Mouse (Mus musculus): ENCODE data around the gene Amigo1.
A peak's percentile ranks its signal among the peaks of the same experiment; 100 is the strongest.

Amigo1 gene

DNA sequence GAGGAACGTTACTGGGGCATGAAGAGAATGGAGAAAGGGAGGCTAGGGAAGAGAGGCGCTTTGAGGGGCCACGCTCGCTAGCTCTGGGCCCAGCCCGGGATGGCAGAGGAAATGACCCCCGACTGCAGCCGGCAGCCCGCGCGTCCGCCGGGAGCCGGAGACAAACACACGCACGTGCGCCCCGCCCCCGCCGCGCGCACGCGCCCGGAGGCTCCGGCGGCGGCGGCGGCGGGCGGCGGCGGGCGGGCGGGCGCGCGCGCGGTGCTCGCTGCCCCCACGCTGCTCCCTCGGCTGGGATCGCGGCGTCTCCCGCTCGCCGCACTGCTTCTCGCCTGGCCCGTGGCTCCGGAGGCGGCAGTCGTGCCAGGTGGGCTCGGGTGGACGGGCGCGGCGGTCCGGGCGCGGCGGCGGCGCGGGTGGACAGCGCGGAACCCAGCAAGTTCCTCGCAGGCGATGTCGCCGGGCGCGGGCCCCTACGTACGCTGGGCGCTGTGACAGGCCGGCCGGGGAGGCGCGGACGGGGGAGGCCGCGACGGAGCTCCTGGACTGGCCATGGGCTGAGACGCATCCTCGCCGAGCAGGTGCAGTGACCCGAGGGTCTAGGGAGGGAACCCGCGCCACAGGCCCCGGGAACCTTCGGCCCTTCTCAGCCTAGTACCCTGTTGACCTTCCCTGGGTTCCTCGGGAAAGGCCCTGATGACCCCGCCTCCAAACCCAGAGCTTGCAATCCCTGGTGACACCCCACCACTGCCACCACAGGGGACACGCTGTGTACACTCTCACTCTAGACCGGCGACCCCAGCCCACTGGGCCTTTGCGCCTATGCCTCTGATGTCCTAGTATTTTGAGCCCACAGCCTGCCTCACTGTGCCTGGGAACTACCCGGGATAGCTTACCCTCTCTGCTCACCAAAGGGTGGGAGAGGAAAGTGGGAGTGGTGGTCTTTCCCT lies at the start of gene Amigo1:
TSS of gene Amigo1 (plus strand) at position 238 of the 950 bp plus-strand sequence.
- peak; percentile 66 for DNase-seq

DNA sequence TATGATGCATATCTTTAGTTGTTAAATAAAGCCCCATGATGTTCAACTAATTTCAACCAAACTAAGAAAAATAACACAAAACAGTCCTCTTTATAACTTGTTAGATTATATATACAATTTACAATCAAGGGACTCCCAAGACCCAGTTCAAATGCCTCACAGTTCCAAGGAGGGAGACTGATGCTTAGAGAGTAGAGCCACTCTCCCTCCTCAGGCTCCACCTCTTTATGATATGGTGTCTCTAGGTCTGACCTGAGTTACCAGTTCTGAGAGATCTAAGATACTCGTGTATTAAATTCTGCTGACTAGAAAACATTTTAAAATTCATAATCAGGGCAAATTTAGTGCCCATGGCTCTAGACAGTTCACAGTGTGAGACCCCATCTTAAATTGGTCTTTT lies 47.0 kb upstream of the Amigo1 start:
- DNase-seq: no peak

DNA sequence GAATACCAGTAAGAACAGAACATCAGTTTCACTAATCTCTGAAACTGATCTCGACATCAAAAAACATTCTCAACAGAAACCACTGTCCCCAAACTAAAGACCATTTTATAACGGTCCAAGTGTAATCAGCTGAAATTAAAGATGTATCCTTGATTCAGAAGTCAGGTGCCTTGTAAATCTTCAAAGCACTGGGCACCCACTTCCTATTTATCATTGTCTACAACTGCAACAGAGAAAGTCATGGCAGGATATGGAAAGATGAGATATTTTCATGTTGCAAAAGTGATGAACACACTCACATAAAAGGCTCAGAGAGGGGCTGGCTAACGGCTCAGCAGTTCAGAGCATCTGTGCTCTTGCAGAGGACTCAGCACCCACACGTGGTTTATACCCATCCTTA lies 45.3 kb upstream of the Amigo1 start:
- DNase-seq: no peak

DNA sequence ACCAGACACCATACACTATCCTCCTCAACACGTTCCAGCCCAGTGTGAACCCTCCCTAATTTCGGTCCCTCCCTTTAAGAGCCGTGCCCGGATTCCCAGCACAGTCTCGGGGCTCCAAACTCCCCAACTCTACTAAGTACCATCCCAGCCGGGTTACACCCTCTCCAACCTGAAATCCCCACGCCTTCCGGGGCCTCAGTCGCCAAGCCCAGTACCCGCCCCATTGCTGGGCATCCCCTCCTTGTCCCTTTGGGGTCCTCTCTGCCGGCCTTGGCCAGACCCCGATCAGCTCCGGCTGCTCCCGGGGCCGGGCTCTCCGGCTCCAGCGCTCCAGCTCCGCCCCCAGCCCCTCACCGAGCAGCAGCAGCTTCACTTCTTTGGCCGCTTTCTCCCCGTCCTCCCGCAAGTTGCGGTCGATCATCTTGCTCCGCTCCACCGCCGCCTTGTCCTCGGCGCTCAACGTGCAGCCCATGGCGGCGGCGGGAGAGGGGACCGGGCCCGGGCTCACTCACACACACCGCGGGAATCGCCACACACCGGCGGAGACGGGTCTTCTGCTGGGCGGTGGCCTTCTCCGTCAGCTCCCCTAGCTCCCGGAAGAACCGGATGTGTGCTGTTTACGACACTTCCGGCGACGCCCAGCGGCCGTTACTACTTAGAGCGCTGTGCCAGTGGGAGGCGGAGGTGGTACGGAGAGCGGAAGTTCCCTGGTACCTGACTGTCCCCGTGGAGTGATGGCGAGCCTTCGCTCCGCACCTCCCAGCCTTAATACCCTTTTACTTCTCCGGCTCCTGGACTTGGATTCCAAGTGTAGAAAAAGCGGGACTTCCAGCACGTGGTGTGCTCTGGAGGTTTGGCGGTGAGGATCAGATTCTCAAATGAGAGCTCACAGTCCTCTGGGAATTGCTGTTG lies 40.3 kb upstream of the Amigo1 start, which contains the start of gene Gnai3:
TSS of gene Gnai3 (minus strand) at position 613 of the 912 bp plus-strand sequence.
- DNase-seq: peak; percentile 83

DNA sequence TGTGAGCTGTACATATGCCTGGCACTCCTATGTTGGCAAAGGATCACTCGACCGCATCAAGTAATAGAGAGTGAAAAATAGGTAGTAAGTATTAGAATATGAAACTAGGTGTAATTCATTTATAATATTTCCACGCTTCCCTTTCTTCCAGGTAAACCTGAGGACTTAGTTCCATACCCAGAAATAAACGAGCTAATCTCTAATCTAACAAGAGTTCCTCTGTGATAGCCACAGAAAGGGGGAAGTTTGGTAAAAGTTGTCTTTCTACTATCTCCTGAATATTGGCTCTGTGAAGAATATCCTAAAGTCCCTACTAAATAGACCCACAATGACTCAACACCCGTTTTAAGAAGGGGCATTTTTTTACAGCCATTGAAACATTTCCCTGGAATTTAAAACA lies 39.5 kb upstream of the Amigo1 start:
- no peak for DNase-seq

DNA sequence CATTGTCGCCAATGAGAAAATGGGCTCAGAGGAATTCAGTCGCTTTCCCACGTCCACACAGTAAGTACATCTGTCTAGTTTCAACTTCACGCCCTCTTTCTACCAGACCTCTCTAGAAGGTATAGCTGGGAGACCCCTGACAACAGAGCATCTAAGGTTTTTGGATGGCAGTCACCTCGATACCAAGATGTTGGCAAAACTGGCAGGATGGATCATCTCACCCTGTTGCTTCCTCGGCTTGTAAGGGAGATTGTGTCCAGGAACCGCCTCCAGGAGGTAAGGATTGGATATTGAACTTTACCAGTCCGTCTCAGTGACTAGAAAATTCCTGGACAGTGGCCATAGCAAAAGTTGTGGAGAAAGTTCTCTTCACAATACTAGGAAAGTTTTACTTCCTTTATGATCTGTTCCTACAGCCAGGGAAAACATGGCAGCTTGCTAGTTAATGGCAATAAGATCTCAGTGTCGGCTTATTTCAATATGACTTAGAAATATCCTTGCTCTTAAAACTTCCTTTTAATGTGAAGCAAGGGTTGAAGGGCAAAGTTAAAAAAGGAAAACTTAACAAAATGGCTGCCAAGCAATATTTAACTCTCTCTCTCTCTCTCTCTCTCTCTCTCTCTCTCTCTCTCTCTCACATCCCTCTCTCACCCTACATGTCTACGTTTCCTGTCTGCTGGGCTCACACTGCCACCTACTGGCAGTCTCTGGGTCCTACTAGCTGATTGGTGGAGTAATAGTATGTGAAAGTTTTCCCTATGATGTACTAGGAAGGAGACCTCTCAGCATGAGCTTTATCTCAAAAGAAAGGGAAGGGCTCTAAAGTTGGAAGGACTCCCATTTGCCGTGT lies 38.5 kb upstream of the Amigo1 start:
- DNase-seq: peak; percentile 87

DNA sequence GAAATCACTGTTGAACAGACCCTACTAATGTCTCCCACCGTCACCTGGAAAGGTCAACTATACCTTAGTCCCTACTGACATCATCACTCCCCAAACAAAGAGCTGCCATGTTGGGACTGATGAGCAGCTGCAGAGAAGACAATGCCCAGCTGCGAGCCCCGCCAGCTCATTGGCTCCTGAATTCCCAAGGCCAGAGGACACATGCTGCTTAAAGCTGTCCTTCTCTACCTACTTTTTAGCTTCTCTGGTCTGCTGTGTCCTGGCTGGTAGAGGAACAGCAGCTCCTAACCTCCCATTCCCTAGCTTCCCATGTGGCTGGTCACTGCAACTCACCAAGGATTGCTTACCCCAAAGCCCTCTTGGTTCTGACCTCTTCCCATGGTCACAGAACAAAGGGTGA lies 33.8 kb upstream of the Amigo1 start:
- DNase-seq: no peak

DNA sequence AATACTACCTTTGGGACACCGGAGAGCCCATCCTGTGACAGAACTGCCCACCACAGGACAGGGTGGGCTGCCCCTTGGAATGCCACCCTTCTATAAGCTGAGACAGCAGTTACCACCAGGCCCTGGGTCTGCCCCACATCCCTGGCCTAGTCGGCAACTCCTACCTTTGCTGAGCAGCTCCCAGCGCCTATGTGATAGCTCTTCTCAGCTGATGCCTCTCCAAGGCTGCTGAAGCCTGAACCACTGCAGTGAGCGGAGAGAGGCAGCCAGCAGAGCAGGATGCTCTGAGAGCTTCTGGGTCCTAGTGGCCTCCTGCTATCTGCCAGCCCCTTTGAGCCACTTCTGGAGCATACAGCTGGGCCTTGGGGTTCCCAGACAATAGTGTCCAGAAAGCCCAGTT lies 31.5 kb upstream of the Amigo1 start, which contains the start of gene Gpr61:
TSS of gene Gpr61 (minus strand) at position 227 of the 400 bp plus-strand sequence.
- DNase-seq: peak; percentile 25

DNA sequence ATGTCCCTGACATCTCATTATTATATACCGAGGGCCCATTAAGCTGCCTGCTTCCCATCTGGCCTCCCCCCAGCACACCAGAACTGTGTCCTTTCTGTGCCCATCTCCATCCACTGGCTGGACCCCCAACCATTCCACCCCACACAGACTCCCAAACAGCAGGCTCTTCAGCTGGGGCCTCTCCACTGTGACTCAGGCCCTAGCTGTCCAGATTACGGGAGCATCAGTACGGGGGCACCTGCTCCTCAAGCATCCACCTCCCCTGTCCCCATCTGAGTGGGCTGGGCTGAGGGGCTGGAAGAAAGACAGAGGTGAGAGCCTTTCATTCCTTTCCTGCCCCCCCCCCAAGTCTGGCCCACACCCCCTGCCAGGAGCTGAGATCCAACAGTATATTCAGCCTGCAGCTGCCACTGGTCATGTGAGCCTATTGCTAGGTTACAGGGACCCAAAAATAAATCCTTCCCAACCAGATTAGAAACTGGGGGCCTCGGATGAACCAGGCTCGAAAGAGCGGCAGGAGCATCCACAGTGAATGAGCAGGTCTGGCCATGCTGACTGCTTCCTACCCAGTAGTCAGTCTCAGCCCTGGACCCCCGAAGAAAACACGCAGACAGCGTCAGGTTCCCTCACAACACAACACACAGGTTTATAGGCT lies 27.6 kb upstream of the Amigo1 start:
- no peak for DNase-seq

DNA sequence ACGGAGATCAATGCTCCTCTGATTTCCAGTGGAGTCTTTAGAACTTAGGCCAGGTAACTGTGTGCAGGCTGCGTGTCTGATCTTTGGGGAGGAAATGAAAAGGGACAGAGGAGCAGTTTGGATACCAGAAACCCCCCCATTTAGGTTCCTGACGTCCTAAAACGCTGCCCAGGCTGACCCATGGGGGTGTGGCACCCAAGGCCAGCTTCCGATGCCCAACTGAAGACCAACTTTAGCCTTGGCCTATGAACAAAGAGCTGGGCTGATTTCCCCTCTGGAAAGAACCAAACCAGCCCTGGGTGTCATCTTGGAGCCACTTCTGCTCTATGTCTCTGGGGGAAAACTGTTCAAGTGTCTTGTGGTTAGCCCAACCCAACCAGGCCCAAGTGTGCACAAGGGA lies 22.0 kb upstream of the Amigo1 start:
- DNase-seq: no peak

DNA sequence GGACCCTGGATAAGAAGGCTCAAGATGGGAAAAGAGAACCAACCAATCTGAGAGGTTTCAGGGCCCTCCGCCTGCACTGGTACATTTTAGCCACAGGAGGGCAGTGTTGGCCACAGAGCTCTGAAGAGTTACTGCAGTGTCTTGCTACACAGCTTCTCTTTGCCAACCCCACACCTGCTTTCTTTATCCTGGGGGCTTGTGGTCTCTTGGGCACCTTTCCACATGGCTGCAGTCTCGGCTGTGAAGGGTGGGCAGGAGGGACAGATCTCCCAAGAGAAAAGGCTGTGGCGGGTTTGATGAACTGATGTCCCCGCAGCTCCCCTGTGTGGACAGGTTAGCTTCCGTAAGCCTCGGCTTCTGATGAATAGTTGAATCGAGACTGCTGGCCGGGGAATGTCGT lies 21.3 kb upstream of the Amigo1 start:
- peak; percentile 89 for DNase-seq

DNA sequence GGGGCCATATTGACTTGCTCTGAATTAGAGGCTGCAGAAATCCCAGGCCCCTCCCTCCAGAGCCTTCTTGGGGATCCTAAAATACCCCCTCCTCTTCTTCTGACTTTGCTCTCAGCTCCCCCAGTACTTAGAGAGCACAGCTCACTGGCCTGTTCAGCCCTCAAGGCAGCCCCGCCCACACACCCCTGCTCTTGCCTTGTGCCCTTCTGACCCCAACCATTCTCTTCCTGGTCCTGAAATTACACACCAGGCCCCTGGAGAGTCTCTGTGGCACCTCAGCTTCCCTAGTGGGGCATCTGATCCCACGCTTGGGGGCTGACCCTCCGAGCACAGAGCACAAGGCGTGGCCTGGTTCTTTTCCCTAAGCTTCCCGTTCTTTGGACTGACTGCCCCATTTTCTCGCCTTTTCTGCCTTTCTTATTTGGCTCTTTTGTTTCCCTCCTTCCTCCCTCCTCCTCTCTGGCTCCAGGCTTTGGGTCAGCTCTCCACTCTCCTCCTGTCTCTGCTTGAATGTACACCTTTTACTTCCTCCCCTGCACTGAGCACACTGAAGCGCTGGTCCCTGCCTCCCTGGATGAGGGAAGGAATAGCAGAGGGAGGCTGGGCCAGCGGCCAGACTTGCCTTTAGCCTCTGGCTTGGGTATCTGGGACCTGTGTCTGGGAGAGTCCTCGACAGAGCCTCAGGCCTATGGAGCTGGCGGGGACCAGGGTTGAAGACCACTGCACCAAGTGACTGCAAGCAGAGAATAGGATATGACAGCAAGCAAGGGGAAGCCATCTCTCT lies 20.4 kb upstream of the Amigo1 start:
- DNase-seq: no peak

DNA sequence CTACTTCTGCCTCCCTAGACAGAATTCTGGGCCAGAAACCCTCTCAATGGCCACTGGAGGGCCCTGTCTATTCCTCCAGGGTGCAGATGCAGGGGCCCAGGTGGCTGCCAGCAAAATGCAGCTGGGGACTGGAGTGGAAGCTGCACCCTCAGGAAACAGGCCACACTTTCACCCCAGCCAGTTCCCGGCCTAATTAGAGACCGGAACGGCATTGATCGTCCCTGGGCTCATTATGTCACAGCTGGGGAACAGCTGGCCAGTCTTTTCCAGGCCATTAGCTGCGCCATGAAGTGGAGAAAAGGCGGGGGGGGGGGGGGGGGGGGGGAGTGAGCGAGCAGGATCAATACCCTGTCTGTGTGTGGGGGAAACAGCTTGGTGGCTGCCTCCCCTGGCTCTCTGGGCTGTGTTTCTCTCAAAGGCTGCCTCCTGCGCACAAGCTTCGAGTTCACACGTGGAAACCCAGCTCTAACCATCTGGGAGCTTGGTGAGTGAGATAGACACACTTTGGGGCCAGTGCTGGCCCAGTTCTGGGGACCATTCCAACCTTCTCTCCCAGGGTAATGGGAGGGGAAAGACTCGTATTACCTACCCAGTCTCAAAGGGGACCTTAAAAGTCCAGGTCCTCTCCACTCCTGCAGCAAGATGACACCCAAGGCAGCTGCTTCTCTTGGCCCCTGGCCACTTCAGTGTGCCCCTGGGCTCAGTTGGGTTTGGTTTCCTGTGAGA lies 19.5 kb upstream of the Amigo1 start:
- DNase-seq: no peak

DNA sequence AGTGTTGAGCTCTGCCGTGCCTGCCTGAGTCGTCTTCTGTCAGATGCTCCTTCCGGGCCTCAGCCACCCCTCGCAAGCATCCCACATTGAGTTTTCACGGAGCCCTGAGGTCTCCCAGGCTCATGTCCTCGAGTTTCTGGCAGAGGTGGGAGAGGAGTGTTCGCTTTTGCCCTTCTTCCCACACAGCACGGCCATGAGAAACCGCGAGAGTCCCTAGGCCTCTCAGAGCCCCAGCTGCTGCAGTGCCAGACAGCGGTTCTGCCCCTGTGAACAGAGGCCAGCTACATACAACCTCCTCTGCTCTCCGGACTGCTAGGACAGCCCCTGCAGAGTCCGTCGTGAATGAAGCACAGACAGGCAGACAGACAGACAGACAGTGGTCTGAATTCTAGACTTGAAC lies 18.6 kb upstream of the Amigo1 start:
- no peak for DNase-seq

DNA sequence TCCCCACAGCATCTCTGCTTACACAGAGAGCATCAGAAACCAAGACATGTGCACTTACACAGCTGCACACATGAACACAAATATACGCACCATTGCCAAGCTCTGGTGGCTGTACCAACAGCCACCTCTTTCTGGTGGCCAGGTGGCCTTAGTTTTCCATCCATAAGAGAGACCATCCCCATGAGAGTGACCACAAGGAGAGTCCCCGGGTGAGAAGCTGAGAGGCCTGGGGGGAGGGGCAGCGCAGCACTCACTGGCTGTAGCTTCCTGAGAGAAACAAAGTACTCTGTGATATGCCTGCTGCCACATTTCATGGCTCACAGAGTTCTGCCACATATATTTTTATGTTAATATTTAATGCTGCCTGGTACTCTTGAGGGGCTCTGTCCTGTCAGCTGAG lies 16.9 kb upstream of the Amigo1 start:
- no peak for DNase-seq

DNA sequence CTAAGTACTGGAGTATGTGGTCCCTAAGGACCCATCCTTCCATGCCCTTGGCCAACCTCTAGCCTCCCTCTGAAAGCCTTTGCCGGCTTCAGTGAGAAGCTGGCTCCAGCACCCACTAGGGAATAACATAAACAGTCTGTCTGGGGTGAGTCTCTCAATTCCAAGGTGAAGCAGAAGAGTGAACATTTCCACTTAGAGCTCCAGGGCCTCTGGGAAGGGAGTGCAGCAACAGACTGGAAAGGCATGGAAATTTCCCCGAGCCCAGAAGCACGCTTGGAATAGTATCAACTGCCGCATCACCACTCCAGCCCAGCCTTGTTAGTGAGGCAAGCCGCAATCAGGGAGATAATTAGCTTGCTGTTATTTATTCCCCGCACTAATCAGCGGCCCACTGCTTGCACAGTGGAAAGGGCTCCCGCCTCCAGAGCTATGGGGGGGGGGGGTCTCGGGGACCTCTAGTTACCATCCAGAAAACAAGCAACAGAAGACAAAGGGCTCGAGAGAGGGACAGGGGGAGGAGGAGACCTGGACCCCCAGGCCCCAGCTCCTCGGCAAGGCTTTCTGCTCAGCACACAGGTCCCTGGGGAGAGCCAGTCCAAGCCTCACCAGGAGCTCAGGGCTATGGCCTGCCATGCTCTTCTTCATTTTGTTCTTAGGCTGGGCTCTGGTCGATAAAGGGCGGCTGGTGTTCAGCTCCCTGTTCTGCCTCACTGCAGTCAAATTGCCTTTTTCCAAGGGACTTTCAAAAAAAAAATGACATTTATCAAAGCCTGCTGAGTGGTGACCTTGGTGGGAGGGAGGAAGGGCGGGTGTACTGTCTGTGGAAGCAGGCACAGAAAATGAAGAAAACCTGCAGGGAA lies 11.2 kb upstream of the Amigo1 start:
- no peak for DNase-seq

DNA sequence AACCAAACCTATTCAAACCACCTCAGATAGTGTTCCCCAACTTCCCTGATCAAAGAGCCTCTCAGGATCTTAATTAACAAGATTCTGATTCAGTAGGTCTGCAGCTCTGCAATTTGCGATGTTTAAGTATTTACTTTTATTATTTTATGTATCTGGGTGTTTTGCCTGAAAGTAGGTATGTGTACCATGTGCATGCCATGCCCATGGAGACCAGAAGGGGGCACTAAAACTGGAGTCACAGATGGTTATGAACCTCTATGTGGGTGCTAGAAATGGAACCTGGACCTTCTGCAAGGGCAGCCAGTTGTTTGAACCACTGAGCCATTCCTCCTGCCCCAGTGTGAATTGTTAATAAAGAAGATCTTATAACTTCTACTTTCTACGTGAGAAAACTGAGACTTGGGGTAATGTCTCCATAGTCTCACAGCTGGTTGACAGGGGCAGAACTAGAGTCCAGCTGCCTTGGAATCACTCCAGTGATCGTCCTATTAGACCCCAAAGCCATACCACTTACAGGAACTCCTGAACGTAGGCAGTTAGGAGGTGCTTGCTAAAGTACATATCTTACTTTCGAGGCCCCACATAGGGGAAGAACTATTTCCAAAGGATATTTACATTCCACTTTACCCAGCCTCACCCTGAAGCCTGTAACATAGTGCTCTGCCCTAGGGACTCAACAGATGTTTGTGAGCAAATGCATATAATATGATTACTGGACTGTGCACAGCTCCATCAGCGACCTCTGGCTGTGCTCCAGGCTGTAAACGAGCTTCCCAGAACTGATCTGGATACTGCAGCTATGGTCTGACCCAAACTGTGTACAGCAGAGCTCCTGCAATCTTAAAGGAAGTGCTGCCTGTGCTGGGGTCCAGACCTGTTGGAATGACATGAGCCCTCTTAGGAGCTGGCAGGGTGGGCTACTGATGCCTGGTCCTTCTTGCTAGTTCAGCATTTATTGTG lies 7.1 kb upstream of the Amigo1 start:
- no peak for DNase-seq

DNA sequence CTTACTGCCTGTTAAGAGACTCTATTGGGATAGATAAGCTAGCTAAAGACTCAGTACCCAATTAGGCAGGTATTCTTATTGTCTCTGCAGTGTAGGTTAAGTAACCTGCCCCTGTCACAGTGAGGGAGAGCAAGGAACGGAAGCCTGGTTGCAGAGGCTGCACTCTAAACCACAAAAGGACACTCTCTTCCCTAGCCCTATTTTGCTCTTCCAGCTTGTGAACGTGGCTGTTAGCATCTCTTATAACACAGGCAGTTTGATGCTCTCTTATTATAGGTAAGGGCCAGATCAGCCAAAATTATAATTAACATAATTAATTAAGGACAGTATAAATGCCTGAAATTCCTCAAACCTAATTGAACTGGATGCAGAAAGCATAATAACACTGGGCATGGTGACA lies 5.6 kb upstream of the Amigo1 start:
- no peak for DNase-seq

All from cerebellum, adult 8-10 months (tissue).